Mouse (Mus musculus) gastrocnemius, adult 2 months (tissue): ENCODE data around the gene Foxj1. TPM values are rescaled to one million over a fixed set of nuclear protein-coding genes. Genes with fewer than 3 reads are reported as not detected.
"Not testable (repeated sequence)": the region's sequence is repeated elsewhere in the genome, so short reads cannot be mapped to it uniquely, and the experiment has no call there.

Source experiments
- DNase-seq: peaks from one replicate; pipeline ENCODE4 v3.0.0; 2022
- H3K27ac ChIP-seq: fragments of 200-600 bp; 2 replicates; pipeline ENCODE4 v1.8.1; 2022; ENCODE audit warnings: mild to moderate bottlenecking
- H3K4me3 ChIP-seq: fragments of 200-600 bp; 2 replicates; pipeline ENCODE4 v1.8.1; 2022; ENCODE audit warnings: mild to moderate bottlenecking, moderate library complexity
- CTCF ChIP-seq: fragments of 200-600 bp; IDR thresholded peaks from 2 replicates; pipeline ENCODE4 v1.8.1; 2022; ENCODE audit warnings: antibody characterized with exemption, mild to moderate bottlenecking, moderate library complexity
- intact Hi-C: fragments of 180-260 bp; cut with DNase I; formaldehyde crosslinking; loops from one replicate; pipeline ENCODE4 v1.15.1; 2025
- total RNA-seq, 2 experiments: library from RNA; stranded (reverse); gene quantifications; 2 replicates each; pipeline ENCODE4 v1.2.3; 2021

The Foxj1 gene
- total RNA-seq, 2 experiments from 2014 or later: 0.14 TPM; not detected in 1

DNA sequence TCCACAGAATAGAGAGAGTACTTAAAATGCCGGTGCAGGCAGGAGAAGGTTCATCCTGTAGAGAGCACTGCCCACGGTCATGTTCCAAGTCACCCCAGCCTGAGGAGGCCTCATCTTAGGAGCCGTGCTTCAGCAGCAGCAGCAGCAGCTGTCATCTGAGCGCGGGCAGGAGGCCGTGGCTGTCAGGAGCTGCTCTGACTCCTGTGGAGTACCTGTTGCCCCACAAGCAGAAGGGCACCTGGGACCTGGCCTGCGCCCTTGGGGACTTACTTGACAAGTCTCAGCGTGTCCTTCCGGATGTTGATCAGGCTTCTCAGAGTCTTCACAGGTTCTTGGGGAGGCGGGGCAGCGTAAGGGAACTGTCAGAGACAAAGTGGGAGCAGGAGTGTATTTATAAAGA lies 26.8 kb upstream of the Foxj1 start:
- Histone ChIP-seq H3K4me3 (no peak overlapping the region), H3K27ac (no peak overlapping the region)

DNA sequence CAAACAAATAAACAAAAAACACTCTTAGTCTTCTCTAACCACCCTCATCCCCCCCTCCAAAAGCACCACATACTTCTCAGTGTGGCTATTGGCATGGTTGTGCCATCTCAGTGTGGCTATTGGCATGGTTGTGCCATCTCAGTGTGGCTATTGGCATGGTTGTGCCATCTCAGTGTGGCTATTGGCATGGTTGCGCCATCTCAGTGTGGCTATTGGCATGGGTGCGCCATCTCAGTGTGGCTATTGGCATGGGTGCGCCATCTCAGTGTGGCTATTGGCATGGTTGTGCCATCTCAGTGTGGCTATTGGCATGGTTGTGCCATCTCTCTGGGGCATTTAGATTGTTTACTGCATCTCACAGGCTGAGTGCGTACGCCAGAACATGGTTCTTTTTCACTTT lies 25.7 kb upstream of the Foxj1 start:
- H3K4me3 ChIP-seq, DNase-seq, H3K27ac ChIP-seq, intact Hi-C loops: not testable (repeated sequence)

More for the DNA sequence above, 26.8 kb upstream of the Foxj1 start:
- intact Hi-C loops: no loop called here
- no peak for TF ChIP-seq CTCF
- no peak for DNase-seq

DNA sequence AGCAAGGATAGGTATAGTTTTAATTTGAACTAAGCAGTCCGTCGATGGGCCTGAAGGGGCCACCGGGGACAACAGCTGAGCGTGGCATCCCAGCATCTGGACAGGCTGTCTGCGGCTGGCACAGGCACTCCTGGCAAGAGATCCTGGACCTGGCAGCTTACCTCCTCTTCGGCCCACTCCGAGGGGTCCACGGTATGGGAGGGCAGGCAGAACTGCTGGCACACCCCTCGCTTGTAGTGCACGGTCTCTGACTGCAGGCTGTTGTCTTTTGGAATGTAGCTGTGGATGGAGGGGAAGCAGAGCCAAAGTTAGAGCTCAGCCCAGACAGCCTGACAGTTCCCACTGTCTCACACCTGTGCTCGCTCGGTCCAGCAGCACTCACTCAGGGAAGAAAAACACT lies 24.5 kb upstream of the Foxj1 start:
- H3K4me3 ChIP-seq: no peak overlapping the region
- TF ChIP-seq CTCF: no peak
- intact Hi-C loops: no loop called here
- H3K27ac ChIP-seq: no peak overlapping the region
- no peak for DNase-seq

GRCm38 (mm10) chr11:116358926-116359637 lies 23.9 kb upstream of the Foxj1 start:
- intact Hi-C loops: no loop called here
- no peak overlapping the region for H3K27ac ChIP-seq

GRCm38 (mm10) chr11:116354521-116354920 lies 19.3 kb upstream of the Foxj1 start:
- intact Hi-C loops: no loop called here
- no peak for DNase-seq
- TF ChIP-seq CTCF: no peak
- Histone ChIP-seq H3K4me3 (no peak overlapping the region), H3K27ac (no peak overlapping the region)

More at GRCm38 (mm10) chr11:116358926-116359637, 23.9 kb upstream of the Foxj1 start:
- no peak overlapping the region for H3K4me3 ChIP-seq
- DNase-seq: no peak
- no peak for TF ChIP-seq CTCF

- Histone ChIP-seq H3K4me3 (no peak overlapping the region), H3K27ac (no peak overlapping the region)
- no peak for TF ChIP-seq CTCF
- intact Hi-C loops: no loop called here
- DNase-seq: no peak
Measured at GRCm38 (mm10) chr11:116353535-116353934, 18.3 kb upstream of the Foxj1 start.

- TF ChIP-seq CTCF: no peak; the same call in 1 of the 2 replicates
- Histone ChIP-seq H3K4me3 (no peak overlapping the region), H3K27ac (no peak overlapping the region)
- no peak for DNase-seq
- intact Hi-C loops: no loop called here
Measured at GRCm38 (mm10) chr11:116351294-116351693, 16.1 kb upstream of the Foxj1 start.

DNA sequence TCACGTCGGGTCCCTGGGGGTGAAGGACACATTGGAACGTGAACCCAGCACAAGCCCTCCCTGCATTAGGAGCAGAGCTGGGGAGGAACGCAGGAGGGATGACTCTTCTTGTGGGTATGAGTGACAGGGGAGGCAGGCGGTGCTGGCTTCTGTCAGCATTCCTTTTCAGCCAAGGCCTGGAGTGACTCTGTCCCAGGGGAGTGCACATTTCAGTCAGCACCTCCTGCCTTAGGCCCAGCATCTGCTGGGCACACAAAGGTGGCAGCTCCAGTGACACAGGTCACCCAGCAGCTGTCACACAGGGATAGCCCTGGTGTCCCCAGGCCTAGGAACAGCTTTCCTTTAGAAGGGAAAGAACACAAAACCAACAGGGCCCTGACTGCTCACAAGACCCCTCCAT lies 12.8 kb upstream of the Foxj1 start:
- Histone ChIP-seq H3K4me3 (peak overlapping the region; percentile 39), H3K27ac (peak overlapping the region; percentile 89)
- no peak for TF ChIP-seq CTCF
- peak; percentile 86 for DNase-seq
- intact Hi-C loops: loop anchor here (5.0 kb wide), 1 partner anchor 39 kb away; no protein-coding TSS in a partner anchor

DNA sequence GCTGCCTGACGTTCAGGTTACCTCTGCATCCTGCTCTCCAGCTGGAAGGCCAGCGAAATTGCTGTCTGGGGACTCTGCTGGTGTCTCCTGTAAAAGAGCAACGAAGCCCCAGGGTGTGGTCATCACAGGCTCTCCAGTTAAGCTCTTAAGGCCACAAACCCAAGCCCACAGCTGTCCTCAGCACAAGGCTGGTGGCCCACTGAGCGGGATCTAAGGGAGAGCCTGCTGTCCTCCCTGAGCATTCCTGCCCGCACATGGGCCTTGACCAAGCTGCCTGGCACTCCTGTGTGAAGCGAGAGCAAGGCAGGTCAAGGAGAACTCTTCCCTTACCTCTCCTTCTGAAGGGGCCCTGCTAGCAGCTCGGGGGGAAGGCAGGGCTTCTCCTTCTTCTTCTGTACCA lies 11.8 kb upstream of the Foxj1 start:
- DNase-seq: no peak
- H3K27ac ChIP-seq: peak overlapping the region; percentile 89
- TF ChIP-seq CTCF: no peak
- H3K4me3 ChIP-seq: peak overlapping the region; percentile 39
- intact Hi-C loops: loop anchor here (5.0 kb wide), 1 partner anchor 40 kb away; no protein-coding TSS in a partner anchor

DNA sequence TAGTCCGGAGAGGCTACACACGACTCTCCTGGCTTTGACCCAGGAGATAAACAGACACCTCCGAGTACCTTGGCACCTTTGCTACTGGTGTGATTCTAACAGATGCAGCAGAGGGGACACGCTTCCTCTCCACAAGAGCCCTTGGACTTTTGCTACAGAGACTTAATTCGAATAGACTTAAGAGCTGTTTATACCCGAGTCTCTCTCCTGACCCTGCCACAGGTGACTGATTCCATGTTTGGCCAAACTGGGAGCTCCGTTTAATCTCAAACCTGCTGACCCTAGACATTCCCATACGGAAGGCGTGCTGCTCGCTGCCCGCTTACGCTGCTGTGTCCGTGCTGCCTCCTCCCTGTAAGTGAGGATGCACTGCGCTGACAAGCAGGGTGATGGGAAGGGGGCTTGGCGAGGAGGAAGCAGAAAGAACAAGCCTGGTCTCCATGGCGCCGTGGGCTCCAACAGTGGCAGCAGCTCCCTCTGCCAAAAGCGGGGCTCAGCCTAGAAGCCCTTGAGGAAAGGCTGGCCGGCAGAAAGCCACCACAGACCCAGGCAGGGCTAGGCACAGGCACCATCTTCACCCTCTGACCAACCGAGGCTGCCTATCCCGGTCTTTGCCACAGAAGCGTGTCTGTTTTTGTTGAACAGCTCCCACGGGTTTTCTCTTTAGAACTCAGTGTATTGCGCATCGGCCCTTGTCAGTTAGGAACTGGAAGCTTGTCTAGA lies 7.0 kb upstream of the Foxj1 start:
- peak overlapping the region; percentile 16; the same call in 1 of the 2 replicates for H3K27ac ChIP-seq
- no peak overlapping the region for H3K4me3 ChIP-seq
- intact Hi-C loops: no loop called here
- no peak for TF ChIP-seq CTCF
- peak; percentile 39 for DNase-seq

DNA sequence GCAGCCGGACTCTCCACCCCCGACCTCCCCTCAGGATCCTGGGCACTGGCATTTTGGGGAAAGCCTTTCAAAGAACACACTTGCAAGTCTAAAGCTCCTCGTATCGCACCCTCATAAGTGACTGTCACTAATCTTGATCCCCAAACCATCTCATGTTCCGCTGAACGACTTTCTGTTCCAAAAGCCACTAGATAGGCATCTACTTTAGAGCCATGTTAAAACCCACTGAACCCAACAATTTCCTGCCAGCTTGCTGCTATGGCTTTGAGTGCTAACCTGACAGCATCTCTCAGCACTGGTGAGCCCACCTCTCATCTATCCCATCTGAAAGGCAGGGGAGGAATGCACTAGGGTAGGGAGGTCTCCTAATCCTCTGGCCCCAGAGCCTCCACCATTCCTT lies 2.3 kb upstream of the Foxj1 start:
- no peak overlapping the region for H3K27ac ChIP-seq
- H3K4me3 ChIP-seq: no peak overlapping the region
- intact Hi-C loops: no loop called here
- DNase-seq: no peak
- no peak for TF ChIP-seq CTCF

- TF ChIP-seq CTCF: no peak
- intact Hi-C loops: no loop called here
- DNase-seq: no peak
- Histone ChIP-seq H3K27ac (no peak overlapping the region), H3K4me3 (no peak overlapping the region)
Measured at GRCm38 (mm10) chr11:116337000-116337399, 1.8 kb upstream of the Foxj1 start.

- H3K4me3 ChIP-seq: no peak overlapping the region
- TF ChIP-seq CTCF: no peak
Measured at GRCm38 (mm10) chr11:116336393-116336792, 1.2 kb upstream of the Foxj1 start.

DNA sequence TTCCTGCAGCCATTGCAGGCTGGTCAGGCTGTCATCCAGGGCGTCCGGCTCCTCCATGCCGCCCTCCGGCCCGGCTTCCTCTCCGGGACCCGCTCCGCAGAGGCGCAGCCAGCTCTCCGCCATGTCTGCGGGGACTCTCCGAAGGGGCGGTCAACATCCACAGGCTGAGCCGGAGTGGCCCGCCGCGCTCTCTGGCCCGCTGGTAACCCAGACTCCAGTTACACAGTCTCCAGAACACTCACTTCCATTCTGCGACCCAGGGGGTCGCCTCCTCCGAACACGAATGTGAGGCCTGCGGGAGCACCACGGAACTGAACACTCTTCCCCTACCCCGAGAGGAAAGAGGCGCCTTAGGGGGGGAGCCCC lies 799 bp downstream of the Foxj1 start:
- intact Hi-C loops: loop anchor here (2.0 kb wide), 1 partner anchor 16 kb away; no protein-coding TSS in a partner anchor
- no peak for DNase-seq
- TF ChIP-seq CTCF: no peak
- Histone ChIP-seq H3K27ac (no peak overlapping the region), H3K4me3 (no peak overlapping the region)

More at GRCm38 (mm10) chr11:116336393-116336792, 1.2 kb upstream of the Foxj1 start:
- intact Hi-C loops: no loop called here
- no peak overlapping the region for H3K27ac ChIP-seq
- no peak for DNase-seq
